Mouse (Mus musculus) neural tube, embryonic 10.5 days (tissue): ENCODE data around the gene Pla2g5.

ENCODE experiments used
- DNase-seq: peaks from one replicate; pipeline ENCODE4 v3.0.0-alpha.2; 2017; ENCODE audit warnings: low spot score; ENCODE audit errors: extremely low spot score

Gene Pla2g5

GRCm38 (mm10) chr4:138800134-138800744 lies 63.0 kb downstream of the Pla2g5 start:
- DNase-seq = no peak

- DNase-seq = no peak
Observed at GRCm38 (mm10) chr4:138797217-138797570, 66.1 kb downstream of the Pla2g5 start.

DNA sequence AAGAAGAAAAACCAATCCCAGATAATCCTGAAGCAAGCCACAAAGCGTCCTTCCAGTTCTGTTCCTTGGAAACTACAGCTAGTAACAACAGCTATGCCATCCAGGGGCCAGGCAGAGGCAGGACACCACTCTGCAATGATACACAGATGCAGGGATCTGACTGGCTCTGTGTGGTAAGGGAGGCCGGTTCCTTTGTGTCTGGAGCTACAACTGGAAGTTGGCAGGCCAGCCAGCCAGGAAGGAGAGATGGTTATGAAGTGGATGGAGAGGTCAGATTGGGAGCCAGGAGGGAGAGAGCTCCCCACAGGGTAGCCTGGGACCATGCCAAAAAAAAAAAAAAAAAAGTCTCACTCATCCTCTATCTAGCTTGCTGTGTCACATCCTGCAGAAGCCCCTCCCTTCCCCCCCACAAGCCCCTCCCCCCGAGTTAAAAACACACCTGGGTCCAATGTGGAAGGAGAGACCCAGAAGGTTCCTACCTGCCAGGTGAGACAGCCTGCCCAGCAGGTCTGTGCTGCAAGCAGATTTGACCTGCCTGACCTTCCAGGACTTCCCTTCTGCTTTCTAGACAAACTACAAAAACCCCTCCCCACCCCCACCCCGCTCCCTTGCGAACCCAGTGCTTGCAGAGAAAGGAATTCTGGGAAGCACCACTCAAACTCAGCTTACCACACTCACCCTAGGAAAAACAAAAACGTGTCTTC lies 66.6 kb downstream of the Pla2g5 start:
- DNase-seq = no peak

- DNase-seq = no peak
Observed at GRCm38 (mm10) chr4:138794344-138794743, 68.9 kb downstream of the Pla2g5 start.

DNA sequence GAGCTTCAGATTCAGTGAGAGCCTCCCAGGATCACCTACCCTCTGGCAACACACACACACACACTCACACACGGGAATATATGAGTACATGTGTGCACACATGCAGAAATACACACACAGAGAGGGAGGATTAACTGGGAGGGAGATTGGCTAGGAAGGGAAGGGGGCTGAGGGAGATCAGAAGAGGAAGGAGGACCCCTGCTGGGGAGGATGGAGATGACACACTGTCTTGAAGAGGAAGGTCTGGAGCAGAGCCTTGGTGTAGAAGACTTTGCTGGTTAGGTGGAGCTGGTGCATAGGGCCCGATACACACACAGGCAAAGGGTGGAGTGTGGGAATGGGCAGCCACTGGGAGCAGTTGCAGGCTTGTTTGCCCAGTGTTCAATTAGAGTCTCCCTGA lies 70.0 kb downstream of the Pla2g5 start:
- DNase-seq = no peak

DNA sequence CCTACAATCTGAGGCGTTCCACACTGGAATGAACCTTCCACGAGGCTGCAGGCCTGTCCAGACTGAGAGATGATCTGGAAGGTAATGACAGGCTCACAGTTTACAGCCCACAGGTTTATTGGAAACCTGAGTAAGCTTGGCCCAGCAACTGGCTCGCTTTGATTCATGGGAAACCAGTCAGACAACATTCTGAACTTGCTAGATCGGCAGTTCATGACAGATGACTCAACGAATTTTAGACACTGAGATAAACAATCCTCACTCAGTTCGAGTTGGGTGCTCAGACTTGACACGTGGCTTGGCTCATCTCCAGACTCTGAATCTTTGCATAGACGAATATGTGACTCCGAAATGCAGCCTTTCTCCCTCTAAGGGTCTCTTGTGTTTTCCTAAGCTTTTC lies 70.7 kb downstream of the Pla2g5 start:
- no peak for DNase-seq

- no peak for DNase-seq
Observed at GRCm38 (mm10) chr4:138791452-138791851, 71.8 kb downstream of the Pla2g5 start.

DNA sequence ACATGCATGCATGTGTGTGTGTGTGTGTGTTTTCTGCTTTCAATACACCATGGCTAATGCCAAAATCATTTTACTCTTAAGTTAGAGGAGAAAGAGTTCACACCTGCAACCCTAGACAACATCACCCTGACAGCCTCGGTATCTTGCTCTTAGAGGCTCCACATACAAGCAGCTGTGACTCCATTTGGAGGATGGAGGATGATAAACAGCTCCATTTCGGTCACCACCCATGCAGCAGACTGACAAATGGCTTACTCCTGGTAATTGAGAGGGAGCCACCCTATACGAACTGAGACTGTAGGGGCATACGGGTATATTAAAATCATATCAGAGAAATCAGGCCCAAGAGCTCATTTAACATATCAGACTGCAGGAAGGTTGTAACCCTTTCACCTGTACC lies 74.9 kb downstream of the Pla2g5 start:
- DNase-seq = no peak

DNA sequence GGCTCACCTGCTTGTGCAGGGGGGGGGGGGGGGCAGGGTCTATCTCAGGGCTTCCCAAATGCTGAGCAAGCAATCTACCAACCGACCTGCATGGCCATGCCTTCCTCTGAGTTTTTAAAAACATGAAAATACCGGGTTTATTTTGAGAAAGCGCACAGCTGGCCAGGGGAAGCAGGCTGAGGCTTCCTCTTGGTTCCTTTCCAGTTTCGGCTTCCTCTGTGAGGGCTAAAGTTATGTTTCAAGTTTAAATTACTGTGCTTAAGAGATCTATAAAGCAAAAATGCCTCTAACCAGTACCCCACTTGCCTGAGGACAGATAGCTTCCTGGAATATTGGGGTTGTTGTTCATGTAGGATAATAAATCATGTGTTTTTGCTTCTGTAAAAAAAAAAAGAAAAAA lies 77.1 kb downstream of the Pla2g5 start:
- no peak for DNase-seq

DNA sequence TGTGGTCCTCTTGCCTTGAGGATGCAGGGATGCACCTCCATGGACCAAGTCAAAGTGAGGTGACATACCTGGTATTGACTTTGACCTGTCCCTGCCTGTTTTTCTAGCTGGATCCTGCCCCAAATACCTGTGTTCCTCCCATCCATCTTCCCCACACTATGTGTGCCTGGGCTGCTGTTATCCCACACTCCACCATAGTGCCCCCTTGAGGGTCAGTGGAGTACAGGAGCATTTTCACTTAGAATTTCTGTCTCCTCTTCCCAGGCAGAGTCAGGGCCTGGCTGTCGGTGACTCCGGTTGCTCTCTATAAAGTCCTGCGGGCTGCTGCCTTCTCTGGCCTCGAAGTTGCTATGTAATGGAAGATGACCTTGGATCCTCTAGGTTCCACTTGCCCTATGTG lies 77.6 kb downstream of the Pla2g5 start:
- no peak for DNase-seq

GRCm38 (mm10) chr4:138782098-138782497 lies 81.2 kb downstream of the Pla2g5 start:
- no peak for DNase-seq

DNA sequence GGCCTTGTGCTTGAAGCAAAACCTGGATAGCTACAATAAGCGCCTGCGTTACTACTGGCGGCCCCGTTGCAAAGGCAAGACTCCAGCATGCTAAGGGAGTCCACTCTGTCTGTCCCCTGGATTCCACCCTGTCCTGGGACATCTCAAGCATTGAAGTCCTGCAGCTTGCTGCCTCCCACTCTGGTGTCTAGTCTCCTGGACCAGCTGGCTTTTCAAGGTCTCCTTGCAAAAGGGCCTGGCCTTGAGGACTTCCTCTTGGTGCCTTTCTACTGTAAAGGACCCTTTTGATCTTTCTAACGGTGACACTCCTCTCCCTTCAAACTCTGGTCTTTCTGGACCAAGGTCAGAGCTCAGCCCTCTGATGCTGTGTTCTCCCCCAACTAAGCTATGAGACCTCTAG lies 83.0 kb downstream of the Pla2g5 start:
- no peak for DNase-seq

GRCm38 (mm10) chr4:138777417-138778407 lies 85.6 kb downstream of the Pla2g5 start:
- peak; percentile 17 for DNase-seq

DNA sequence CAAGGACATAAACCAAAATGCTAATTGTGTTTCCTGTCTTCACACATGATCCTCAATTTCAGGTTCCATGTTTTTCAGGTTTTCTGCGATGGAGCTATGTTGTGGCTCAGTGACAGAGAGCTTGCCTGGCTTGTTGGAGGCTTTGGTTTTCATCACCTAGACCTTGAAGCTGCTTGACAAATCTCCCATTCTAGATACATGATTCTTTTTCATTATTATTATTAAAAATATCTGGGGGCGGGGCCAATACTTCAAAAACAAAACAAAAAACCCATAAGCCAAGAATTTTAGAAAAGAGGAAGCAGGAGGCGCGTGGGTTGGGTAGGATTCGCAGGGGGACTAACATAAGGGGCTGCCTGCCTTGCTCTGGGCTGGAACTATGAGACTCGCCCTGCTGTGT lies 87.8 kb downstream of the Pla2g5 start, which contains the start of gene Pla2g2d:
TSS of gene Pla2g2d (plus strand) at position 301 of the 400 bp plus-strand sequence.
- DNase-seq = no peak

GRCm38 (mm10) chr4:138772386-138772785 lies 90.9 kb downstream of the Pla2g5 start:
- no peak for DNase-seq

DNA sequence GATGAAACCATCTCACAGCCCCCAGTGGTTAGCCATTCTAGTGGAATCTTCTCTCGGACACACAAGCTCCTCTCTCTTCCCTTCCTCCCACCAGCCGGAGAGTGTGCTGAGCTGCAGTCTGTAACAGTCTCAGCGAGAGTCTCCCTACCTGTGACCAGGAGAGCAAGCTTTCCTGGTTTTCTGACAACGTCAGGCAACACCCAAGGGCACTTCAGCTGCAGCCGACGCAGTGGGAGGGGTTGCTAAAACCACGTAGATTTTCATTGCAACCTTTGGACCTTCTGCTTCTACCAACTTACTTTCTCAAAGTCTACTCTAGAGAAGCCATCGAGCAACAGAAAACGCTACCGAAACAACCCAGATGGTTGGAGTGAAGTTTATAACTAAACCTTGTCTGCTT lies 91.3 kb downstream of the Pla2g5 start:
- no peak for DNase-seq

DNA sequence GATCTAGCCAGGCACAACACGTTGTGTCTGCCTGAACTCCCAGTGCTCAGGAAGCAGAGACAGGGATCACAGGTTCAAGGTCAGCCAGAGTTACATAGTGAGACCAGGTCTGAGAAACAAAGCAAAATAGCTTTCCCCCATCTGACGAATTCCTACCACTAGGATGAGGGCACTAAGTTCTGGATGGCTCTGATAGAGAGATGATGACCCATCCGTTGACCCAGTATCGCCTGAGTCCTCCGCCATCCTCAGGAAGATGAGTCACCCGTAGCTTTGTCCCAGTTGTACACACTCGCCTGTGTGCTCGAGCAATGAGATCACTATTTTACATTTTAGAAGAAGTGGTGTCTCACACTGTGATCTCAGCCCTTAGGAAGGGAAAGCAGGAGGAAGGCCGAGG lies 101.0 kb downstream of the Pla2g5 start:
- no peak for DNase-seq

DNA sequence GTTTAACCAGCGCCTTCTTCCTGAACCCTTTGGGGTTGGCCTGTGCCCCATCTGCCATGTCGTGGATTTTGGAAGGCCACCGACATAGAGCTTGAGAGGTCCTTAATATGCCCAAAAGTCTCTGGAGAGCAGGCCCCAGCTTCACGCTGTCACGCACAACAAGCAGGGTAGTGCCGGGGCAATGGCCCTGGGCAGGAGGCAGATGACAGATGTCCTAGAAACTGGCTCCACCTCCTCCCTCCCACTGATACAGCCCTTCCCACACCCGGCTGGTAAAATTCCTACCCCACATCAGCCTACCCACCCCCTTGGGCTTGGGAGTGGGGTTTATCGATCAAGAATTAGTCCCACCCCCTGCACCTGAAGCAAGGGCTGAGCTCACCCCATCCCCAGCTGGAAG lies 105.9 kb downstream of the Pla2g5 start, which contains the start of gene Pla2g2f:
TSS of gene Pla2g2f (minus strand) at position 211 of the 400 bp plus-strand sequence.
- no peak for DNase-seq

GRCm38 (mm10) chr4:138755983-138756382 lies 107.3 kb downstream of the Pla2g5 start:
- no peak for DNase-seq

DNA sequence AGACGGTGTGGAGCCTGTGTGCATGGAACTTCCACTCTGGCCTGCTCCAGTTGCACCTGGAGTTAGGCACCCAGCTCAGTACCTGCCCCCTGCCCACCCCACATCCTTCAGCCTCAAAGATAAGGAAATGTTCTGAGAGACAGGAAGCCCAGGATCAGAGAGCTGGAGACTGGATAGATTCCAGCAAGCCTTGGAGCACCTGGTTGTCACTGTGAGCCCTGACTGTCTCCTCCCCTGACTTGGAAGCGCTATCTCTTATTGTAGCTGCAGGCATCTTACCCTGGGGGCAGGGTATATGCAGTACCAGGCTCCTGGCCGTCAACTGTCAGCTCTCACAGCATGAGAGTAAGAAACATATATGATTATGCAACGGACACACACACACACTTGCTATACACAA lies 107.8 kb downstream of the Pla2g5 start:
- DNase-seq = no peak

DNA sequence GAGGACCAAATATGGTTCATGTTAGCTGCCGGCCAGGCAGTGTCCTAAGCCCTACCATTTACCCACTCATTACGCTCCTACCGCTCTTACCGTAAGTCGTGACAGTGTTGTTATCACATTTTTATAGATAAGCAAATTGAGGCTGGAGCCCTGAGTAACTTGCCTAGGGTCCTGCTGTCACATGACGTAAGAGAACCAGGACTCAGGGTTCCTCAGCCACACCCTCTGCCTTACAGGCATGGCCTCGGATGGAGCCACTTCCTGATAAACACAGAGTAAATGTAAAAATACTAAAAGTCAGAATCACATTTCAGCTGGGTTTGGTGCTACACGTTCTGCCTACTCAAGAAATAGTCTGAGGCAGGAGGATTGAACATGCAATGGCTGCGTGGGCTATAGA lies 108.8 kb downstream of the Pla2g5 start:
- no peak for DNase-seq

- no peak for DNase-seq
Observed at GRCm38 (mm10) chr4:138753608-138754007, 109.7 kb downstream of the Pla2g5 start.
